Mouse (Mus musculus) layer of hippocampus, adult 18-20 months (tissue): ENCODE measurements around the gene Mef2a. TPM values are rescaled to one million over a fixed set of nuclear protein-coding genes. Genes with fewer than 3 reads are reported as not detected.

Experiments
- DNase-seq, 2 experiments: peaks; one replicate each; pipeline ENCODE4 v3.0.0; 2022; ENCODE audit warnings: low spot score in 2 of 2
- total RNA-seq, 2 experiments: library from RNA; stranded (reverse); gene quantifications; 2 replicates each; pipeline ENCODE4 v1.2.3; 2021

Mef2a gene
- total RNA-seq, 2 experiments from 2014 or later, result 143 to 156 TPM

- peak; percentile 24 to 80 for DNase-seq
Measured at GRCm38 (mm10) chr7:67259828-67260563, 112.7 kb downstream of the Mef2a start.

GRCm38 (mm10) chr7:67246067-67246466 is 126.6 kb downstream of the Mef2a start:
- DNase-seq, result no peak

- DNase-seq, result no peak
Measured at GRCm38 (mm10) chr7:67245255-67245654, 127.4 kb downstream of the Mef2a start.

GRCm38 (mm10) chr7:67243894-67244282 is 128.8 kb downstream of the Mef2a start:
- DNase-seq, result no peak

- DNase-seq, result peak in 1 of 2 experiments; percentile 58
Measured at GRCm38 (mm10) chr7:67243121-67243893, 129.4 kb downstream of the Mef2a start.

GRCm38 (mm10) chr7:67241969-67242368 is 130.7 kb downstream of the Mef2a start:
- no peak for DNase-seq

GRCm38 (mm10) chr7:67237752-67238151 is 134.9 kb downstream of the Mef2a start:
- no peak for DNase-seq

- DNase-seq, result no peak
Measured at GRCm38 (mm10) chr7:67236351-67236750, 136.3 kb downstream of the Mef2a start.

GRCm38 (mm10) chr7:67234797-67235196 is 137.9 kb downstream of the Mef2a start:
- no peak for DNase-seq

GRCm38 (mm10) chr7:67232504-67232903 is 140.2 kb downstream of the Mef2a start:
- no peak for DNase-seq

GRCm38 (mm10) chr7:67230640-67231140 is 142.0 kb downstream of the Mef2a start:
- no peak for DNase-seq

GRCm38 (mm10) chr7:67230221-67230620 is 142.4 kb downstream of the Mef2a start:
- no peak for DNase-seq

GRCm38 (mm10) chr7:67229701-67230100 is 143.0 kb downstream of the Mef2a start:
- no peak for DNase-seq

GRCm38 (mm10) chr7:67228891-67229602 is 143.6 kb downstream of the Mef2a start:
- DNase-seq, result no peak

- no peak for DNase-seq
Measured at GRCm38 (mm10) chr7:67228390-67228789, 144.3 kb downstream of the Mef2a start.

- DNase-seq, result no peak
Measured at GRCm38 (mm10) chr7:67227538-67227937, 145.1 kb downstream of the Mef2a start.

GRCm38 (mm10) chr7:67225943-67226625 is 146.6 kb downstream of the Mef2a start:
- no peak for DNase-seq

- peak; percentile 91 to 97 for DNase-seq
Measured at GRCm38 (mm10) chr7:67222220-67222862, 150.3 kb downstream of the Mef2a start, which contains the start of gene Lysmd4. Gene Lysmd4, plus strand, starts transcription at chr7:67222544.

GRCm38 (mm10) chr7:67217025-67217424 is 155.6 kb downstream of the Mef2a start:
- DNase-seq, result no peak

GRCm38 (mm10) chr7:67216351-67216750 is 156.3 kb downstream of the Mef2a start:
- DNase-seq, result no peak
